Mouse (Mus musculus): ENCODE data around the gene Hlf. TPM values are rescaled to one million over a fixed set of nuclear protein-coding genes. Genes with fewer than 3 reads are reported as not detected.

Gene Hlf
- total and polyA plus RNA-seq, 3 experiments, result 0.33 TPM; not detected in 2

GRCm38 (mm10) chr11:90340836-90341235, 49.9 kb downstream of the Hlf start:
- H3K27me3 ChIP-seq (ENCODE audit: insufficient read depth, low read length), result no peaks in the 10 kb centered on the region
- ATAC-seq (ENCODE audit: extremely low read depth, insufficient number of reproducible peaks, low FRiP score, poor library complexity, severe bottlenecking) (no peak), DNase-seq (ENCODE audit: low spot score) (no peak)
- H3K36me3 ChIP-seq (replicated peaks), result no peaks in the 10 kb centered on the region
- no peaks in the 10 kb centered on the region for H3K4me1 ChIP-seq (ENCODE audit: insufficient read depth, low read depth, low read length)
- H3K4me3 ChIP-seq (ENCODE audit: low read depth, low read length), result no peak overlapping the region
- TF ChIP-seq POLR2AphosphoS5 (IDR thresholded peaks at IDR 0.05; ENCODE audit: insufficient replicate concordance, low read depth, low read length) (no peak), CTCF (IDR thresholded peaks at IDR 0.05; ENCODE audit: low read depth, low read length) (no peak), GATA2 (IDR thresholded peaks at IDR 0.05; ENCODE audit: borderline replicate concordance, low read depth, low read length) (no peak), TAL1 (conservative IDR thresholded peaks at IDR 0.05; ENCODE audit: low read depth, low read length) (no peak), GATA1 (IDR thresholded peaks at IDR 0.05; ENCODE audit: borderline replicate concordance, low read length) (no peak)
- no peaks in the 10 kb centered on the region for H3K9me3 ChIP-seq (replicated peaks)

- H3K9me3 ChIP-seq (replicated peaks), result no peaks in the 10 kb centered on the region
- H3K36me3 ChIP-seq (replicated peaks), result no peaks in the 10 kb centered on the region
- H3K4me3 ChIP-seq (ENCODE audit: low read depth, low read length), result no peak overlapping the region
- TF ChIP-seq GATA1 (IDR thresholded peaks at IDR 0.05; ENCODE audit: borderline replicate concordance, low read length) (no peak), TAL1 (conservative IDR thresholded peaks at IDR 0.05; ENCODE audit: low read depth, low read length) (no peak), GATA2 (IDR thresholded peaks at IDR 0.05; ENCODE audit: borderline replicate concordance, low read depth, low read length) (no peak), POLR2AphosphoS5 (IDR thresholded peaks at IDR 0.05; ENCODE audit: insufficient replicate concordance, low read depth, low read length) (no peak), CTCF (IDR thresholded peaks at IDR 0.05; ENCODE audit: low read depth, low read length) (no peak)
- DNase-seq (ENCODE audit: low spot score) (no peak), ATAC-seq (ENCODE audit: extremely low read depth, insufficient number of reproducible peaks, low FRiP score, poor library complexity, severe bottlenecking) (no peak)
- H3K27me3 ChIP-seq (ENCODE audit: insufficient read depth, low read length), result no peaks in the 10 kb centered on the region
- no peaks in the 10 kb centered on the region for H3K4me1 ChIP-seq (ENCODE audit: insufficient read depth, low read depth, low read length)
These were observed 55.9 kb downstream of the Hlf start for GRCm38 (mm10) chr11:90334816-90335215.

- no peak for ATAC-seq (ENCODE audit: extremely low read depth, insufficient number of reproducible peaks, low FRiP score, poor library complexity, severe bottlenecking)
- no peak for TF ChIP-seq GATA2 (IDR thresholded peaks at IDR 0.05; ENCODE audit: borderline replicate concordance, low read depth, low read length)
- no peak for TF ChIP-seq TAL1 (conservative IDR thresholded peaks at IDR 0.05; ENCODE audit: low read depth, low read length)
- no peak for TF ChIP-seq GATA1 (IDR thresholded peaks at IDR 0.05; ENCODE audit: borderline replicate concordance, low read length)
- no peak for TF ChIP-seq CTCF (IDR thresholded peaks at IDR 0.05; ENCODE audit: low read depth, low read length)
- TF ChIP-seq POLR2AphosphoS5 (IDR thresholded peaks at IDR 0.05; ENCODE audit: insufficient replicate concordance, low read depth, low read length), result no peak
- DNase-seq (ENCODE audit: low spot score), result no peak
- Histone ChIP-seq H3K4me1 (ENCODE audit: insufficient read depth, low read depth, low read length) (no peaks in the 10 kb centered on the region), H3K9me3 (replicated peaks) (no peaks in the 10 kb centered on the region), H3K4me3 (ENCODE audit: low read depth, low read length) (no peak overlapping the region), H3K36me3 (replicated peaks) (no peaks in the 10 kb centered on the region), H3K27me3 (ENCODE audit: insufficient read depth, low read length) (no peaks in the 10 kb centered on the region)
These were observed 58.0 kb downstream of the Hlf start for GRCm38 (mm10) chr11:90332737-90333136.

- no peak for ATAC-seq (ENCODE audit: extremely low read depth, insufficient number of reproducible peaks, low FRiP score, poor library complexity, severe bottlenecking)
- Histone ChIP-seq H3K27me3 (ENCODE audit: insufficient read depth, low read length) (no peaks in the 10 kb centered on the region), H3K4me1 (ENCODE audit: insufficient read depth, low read depth, low read length) (no peaks in the 10 kb centered on the region), H3K36me3 (replicated peaks) (no peaks in the 10 kb centered on the region), H3K9me3 (replicated peaks) (no peaks in the 10 kb centered on the region), H3K4me3 (ENCODE audit: low read depth, low read length) (no peak overlapping the region)
- TF ChIP-seq GATA1 (IDR thresholded peaks at IDR 0.05; ENCODE audit: borderline replicate concordance, low read length) (no peak), CTCF (IDR thresholded peaks at IDR 0.05; ENCODE audit: low read depth, low read length) (no peak), TAL1 (conservative IDR thresholded peaks at IDR 0.05; ENCODE audit: low read depth, low read length) (no peak), POLR2AphosphoS5 (IDR thresholded peaks at IDR 0.05; ENCODE audit: insufficient replicate concordance, low read depth, low read length) (no peak), GATA2 (IDR thresholded peaks at IDR 0.05; ENCODE audit: borderline replicate concordance, low read depth, low read length) (no peak)
- DNase-seq (ENCODE audit: low spot score), result no peak
These were observed 60.4 kb downstream of the Hlf start for GRCm38 (mm10) chr11:90330202-90330694.

- Histone ChIP-seq H3K9me3 (replicated peaks) (no peaks in the 10 kb centered on the region), H3K36me3 (replicated peaks) (no peaks in the 10 kb centered on the region), H3K27me3 (ENCODE audit: insufficient read depth, low read length) (no peaks in the 10 kb centered on the region), H3K4me1 (ENCODE audit: insufficient read depth, low read depth, low read length) (no peaks in the 10 kb centered on the region), H3K4me3 (ENCODE audit: low read depth, low read length) (no peak overlapping the region)
- TF ChIP-seq CTCF (IDR thresholded peaks at IDR 0.05; ENCODE audit: low read depth, low read length) (no peak), POLR2AphosphoS5 (IDR thresholded peaks at IDR 0.05; ENCODE audit: insufficient replicate concordance, low read depth, low read length) (no peak), GATA2 (IDR thresholded peaks at IDR 0.05; ENCODE audit: borderline replicate concordance, low read depth, low read length) (no peak), GATA1 (IDR thresholded peaks at IDR 0.05; ENCODE audit: borderline replicate concordance, low read length) (no peak), TAL1 (conservative IDR thresholded peaks at IDR 0.05; ENCODE audit: low read depth, low read length) (no peak)
- DNase-seq (ENCODE audit: low spot score) (no peak), ATAC-seq (ENCODE audit: extremely low read depth, insufficient number of reproducible peaks, low FRiP score, poor library complexity, severe bottlenecking) (no peak)
These were observed 63.9 kb downstream of the Hlf start for GRCm38 (mm10) chr11:90326836-90327235.

GRCm38 (mm10) chr11:90326146-90326545, 64.5 kb downstream of the Hlf start:
- Histone ChIP-seq H3K4me1 (ENCODE audit: insufficient read depth, low read depth, low read length) (no peaks in the 10 kb centered on the region), H3K4me3 (ENCODE audit: low read depth, low read length) (no peak overlapping the region), H3K36me3 (replicated peaks) (no peaks in the 10 kb centered on the region), H3K27me3 (ENCODE audit: insufficient read depth, low read length) (no peaks in the 10 kb centered on the region), H3K9me3 (replicated peaks) (no peaks in the 10 kb centered on the region)
- TF ChIP-seq GATA2 (IDR thresholded peaks at IDR 0.05; ENCODE audit: borderline replicate concordance, low read depth, low read length) (no peak), CTCF (IDR thresholded peaks at IDR 0.05; ENCODE audit: low read depth, low read length) (no peak), GATA1 (IDR thresholded peaks at IDR 0.05; ENCODE audit: borderline replicate concordance, low read length) (no peak), TAL1 (conservative IDR thresholded peaks at IDR 0.05; ENCODE audit: low read depth, low read length) (no peak), POLR2AphosphoS5 (IDR thresholded peaks at IDR 0.05; ENCODE audit: insufficient replicate concordance, low read depth, low read length) (no peak)
- ATAC-seq (ENCODE audit: extremely low read depth, insufficient number of reproducible peaks, low FRiP score, poor library complexity, severe bottlenecking), result no peak
- DNase-seq (ENCODE audit: low spot score), result no peak
